Mouse (Mus musculus): ENCODE results near the gene Draxin. TPM values are rescaled to one million over a fixed set of nuclear protein-coding genes. Genes with fewer than 3 reads are reported as not detected.

The Draxin gene
- polyA plus RNA-seq, 1 experiment from 2014 or later, result not detected

DNA sequence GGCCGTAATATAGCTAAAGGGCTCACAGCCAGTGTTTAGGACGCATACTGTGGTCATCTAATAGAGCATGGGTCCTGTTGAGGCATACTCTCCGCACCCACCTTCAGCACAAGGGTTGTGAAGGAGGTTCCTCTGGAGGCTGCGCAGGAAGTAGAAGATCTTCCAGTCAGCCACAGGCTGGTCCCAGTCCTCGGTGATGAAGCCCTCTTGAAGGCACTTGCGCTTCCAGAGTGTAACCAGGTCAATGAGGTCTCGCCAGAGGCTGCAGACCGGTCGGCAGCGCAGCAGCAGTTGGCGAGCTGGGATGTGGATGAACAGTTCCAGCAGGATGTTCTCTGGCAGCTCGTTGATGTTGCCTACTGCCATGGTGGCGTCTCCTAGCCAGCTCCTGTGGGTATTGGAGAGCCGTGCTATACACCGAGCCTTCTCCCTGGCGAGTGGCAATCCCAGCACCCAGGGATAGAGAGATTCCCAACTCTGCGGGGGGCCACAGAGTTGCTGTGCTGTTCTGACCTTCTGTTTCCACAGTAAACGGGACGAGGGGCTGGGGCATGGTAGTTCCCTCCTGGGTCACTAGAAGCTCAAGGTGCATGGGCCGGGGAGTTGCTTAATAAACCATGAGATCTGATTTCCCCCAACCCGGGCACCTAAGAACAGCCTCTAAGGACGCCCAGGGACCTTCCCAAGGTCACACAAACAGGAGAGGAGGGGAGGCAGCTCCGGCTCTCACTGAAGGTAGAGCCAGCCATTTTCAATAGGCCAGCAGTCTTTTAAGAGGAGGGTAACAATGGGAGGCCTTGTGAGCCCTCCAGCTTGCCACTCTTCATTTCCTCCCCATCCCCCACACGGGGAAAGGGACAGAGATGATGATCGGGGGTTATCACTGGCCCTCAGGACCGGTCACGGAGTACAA, 28.2 kb upstream of the Draxin start:
- Histone ChIP-seq H3K9me3 (replicated peaks; ENCODE audit: control insufficient read depth, low read length) (no peaks in the 10 kb centered on the region), H3K4me3 (ENCODE audit: low read length) (peak overlapping the region; percentile 80), H3K4me2 (ENCODE audit: low read depth, low read length) (peak overlapping the region; percentile 89), H3K27me3 (ENCODE audit: control insufficient read depth, insufficient read depth, low read length) (peaks cover 30% of the 10 kb centered on the region), H3K27ac (ENCODE audit: low read length) (peak overlapping the region; percentile 70), H3K4me1 (ENCODE audit: control insufficient read depth, insufficient read depth, low read length) (peaks cover 12% of the 10 kb centered on the region; the same call in 1 of the 2 replicates), H3K36me3 (ENCODE audit: control insufficient read depth, insufficient read depth) (peaks cover 13% of the 10 kb centered on the region; the same call in 1 of the 2 replicates), H3K9ac (ENCODE audit: low read length) (peak overlapping the region; percentile 80)
- ATAC-seq (replicated peaks; ENCODE audit: extremely low read depth, insufficient read depth, low FRiP score), result no peak
- 29% methylated on average over 27 of the region's 27 CpGs for WGBS

DNA sequence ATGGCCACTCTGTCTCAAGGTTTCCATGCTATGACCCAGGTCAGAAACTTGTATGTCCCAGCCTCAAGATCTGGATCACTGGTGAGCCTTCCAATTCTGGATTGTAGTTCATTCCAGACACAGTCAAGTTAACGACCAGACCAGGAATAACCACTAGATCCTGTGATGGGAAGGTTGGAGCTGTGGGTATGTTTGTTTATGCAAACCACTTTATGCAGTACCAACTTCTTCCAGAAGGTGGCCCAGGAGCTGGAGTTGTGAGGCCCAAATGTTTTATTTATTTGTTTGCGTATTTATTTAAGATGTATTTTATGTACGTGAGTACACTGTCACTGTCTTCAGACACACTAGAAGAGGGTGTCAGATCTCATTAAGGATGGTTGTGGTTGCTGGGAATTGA, 24.5 kb upstream of the Draxin start:
- H3K4me3 ChIP-seq (ENCODE audit: low read length), result no peak overlapping the region
- H3K27ac ChIP-seq (ENCODE audit: low read length), result no peak overlapping the region
- no peaks in the 10 kb centered on the region for H3K27me3 ChIP-seq (ENCODE audit: control insufficient read depth, insufficient read depth, low read length)
- ATAC-seq (replicated peaks; ENCODE audit: extremely low read depth, insufficient read depth, low FRiP score), result no peak
- WGBS, result 58% methylated on average over 3 of the region's 3 CpGs
- no peak overlapping the region for H3K9ac ChIP-seq (ENCODE audit: low read length)
- peaks cover 13% of the 10 kb centered on the region; the same call in 1 of the 2 replicates for H3K36me3 ChIP-seq (ENCODE audit: control insufficient read depth, insufficient read depth)
- H3K4me2 ChIP-seq (ENCODE audit: low read depth, low read length), result no peak overlapping the region
- no peaks in the 10 kb centered on the region for H3K9me3 ChIP-seq (replicated peaks; ENCODE audit: control insufficient read depth, low read length)
- H3K4me1 ChIP-seq (ENCODE audit: control insufficient read depth, insufficient read depth, low read length), result peaks cover 14% of the 10 kb centered on the region; the same call in 1 of the 2 replicates

DNA sequence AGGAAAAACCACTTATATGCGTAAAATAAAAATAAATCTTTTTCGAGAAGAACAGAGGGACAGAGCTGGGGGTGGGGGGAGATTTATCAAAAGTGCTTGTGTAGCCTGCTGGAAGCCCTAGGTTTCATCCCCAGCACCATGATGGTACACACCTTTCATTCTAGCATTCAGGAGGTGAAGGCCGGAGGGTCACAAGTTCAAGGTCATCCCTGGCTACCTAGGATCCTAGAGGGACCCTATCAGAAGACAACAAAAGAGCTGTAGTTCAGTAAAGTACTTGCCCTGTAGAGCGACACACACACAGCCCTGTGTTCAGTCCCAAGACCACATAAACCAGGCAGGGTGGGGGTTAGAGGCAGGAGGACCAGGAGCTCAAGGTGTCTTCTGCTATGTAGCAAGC, 23.5 kb upstream of the Draxin start:
- peaks cover 13% of the 10 kb centered on the region; the same call in 1 of the 2 replicates for H3K36me3 ChIP-seq (ENCODE audit: control insufficient read depth, insufficient read depth)
- H3K9me3 ChIP-seq (replicated peaks; ENCODE audit: control insufficient read depth, low read length), result no peaks in the 10 kb centered on the region
- H3K4me3 ChIP-seq (ENCODE audit: low read length), result no peak overlapping the region
- H3K4me1 ChIP-seq (ENCODE audit: control insufficient read depth, insufficient read depth, low read length), result peaks cover 12% of the 10 kb centered on the region; the same call in 1 of the 2 replicates
- no peak overlapping the region for H3K27ac ChIP-seq (ENCODE audit: low read length)
- 86% methylated on average over 4 of the region's 4 CpGs for WGBS
- no peak overlapping the region for H3K4me2 ChIP-seq (ENCODE audit: low read depth, low read length)
- H3K9ac ChIP-seq (ENCODE audit: low read length), result no peak overlapping the region
- no peak for ATAC-seq (replicated peaks; ENCODE audit: extremely low read depth, insufficient read depth, low FRiP score)
- no peaks in the 10 kb centered on the region for H3K27me3 ChIP-seq (ENCODE audit: control insufficient read depth, insufficient read depth, low read length)

DNA sequence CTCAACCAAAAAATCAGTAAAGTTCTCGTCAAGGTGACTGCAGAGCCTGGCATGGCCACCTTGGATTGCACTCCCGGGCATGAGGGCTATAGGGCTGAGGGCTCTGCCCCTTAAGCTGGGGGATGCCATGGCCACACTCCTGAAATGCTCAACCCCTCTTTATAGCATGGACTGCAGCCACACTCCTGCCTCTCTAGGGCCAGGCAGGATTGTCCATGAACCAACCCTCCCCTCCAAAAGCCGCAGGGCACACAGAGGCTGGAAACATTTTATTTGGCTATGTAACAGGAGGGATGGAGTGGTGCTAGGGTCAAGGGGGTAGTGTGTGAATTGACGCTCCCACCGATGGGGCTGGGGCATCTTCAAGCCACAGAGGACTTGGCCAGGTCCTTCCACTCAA, 22.0 kb upstream of the Draxin start:
- no peak overlapping the region for H3K27ac ChIP-seq (ENCODE audit: low read length)
- H3K36me3 ChIP-seq (ENCODE audit: control insufficient read depth, insufficient read depth), result peaks cover 13% of the 10 kb centered on the region; the same call in 1 of the 2 replicates
- no peak overlapping the region for H3K4me3 ChIP-seq (ENCODE audit: low read length)
- H3K4me2 ChIP-seq (ENCODE audit: low read depth, low read length), result no peak overlapping the region
- no peaks in the 10 kb centered on the region for H3K27me3 ChIP-seq (ENCODE audit: control insufficient read depth, insufficient read depth, low read length)
- H3K9ac ChIP-seq (ENCODE audit: low read length), result no peak overlapping the region
- WGBS, result 84% methylated on average over 5 of the region's 5 CpGs
- 0 out of 2 replicates have a peak, but pooled peaks cover 2% of the 10 kb centered on the region for H3K4me1 ChIP-seq (ENCODE audit: control insufficient read depth, insufficient read depth, low read length)
- no peak for ATAC-seq (replicated peaks; ENCODE audit: extremely low read depth, insufficient read depth, low FRiP score)
- H3K9me3 ChIP-seq (replicated peaks; ENCODE audit: control insufficient read depth, low read length), result no peaks in the 10 kb centered on the region

DNA sequence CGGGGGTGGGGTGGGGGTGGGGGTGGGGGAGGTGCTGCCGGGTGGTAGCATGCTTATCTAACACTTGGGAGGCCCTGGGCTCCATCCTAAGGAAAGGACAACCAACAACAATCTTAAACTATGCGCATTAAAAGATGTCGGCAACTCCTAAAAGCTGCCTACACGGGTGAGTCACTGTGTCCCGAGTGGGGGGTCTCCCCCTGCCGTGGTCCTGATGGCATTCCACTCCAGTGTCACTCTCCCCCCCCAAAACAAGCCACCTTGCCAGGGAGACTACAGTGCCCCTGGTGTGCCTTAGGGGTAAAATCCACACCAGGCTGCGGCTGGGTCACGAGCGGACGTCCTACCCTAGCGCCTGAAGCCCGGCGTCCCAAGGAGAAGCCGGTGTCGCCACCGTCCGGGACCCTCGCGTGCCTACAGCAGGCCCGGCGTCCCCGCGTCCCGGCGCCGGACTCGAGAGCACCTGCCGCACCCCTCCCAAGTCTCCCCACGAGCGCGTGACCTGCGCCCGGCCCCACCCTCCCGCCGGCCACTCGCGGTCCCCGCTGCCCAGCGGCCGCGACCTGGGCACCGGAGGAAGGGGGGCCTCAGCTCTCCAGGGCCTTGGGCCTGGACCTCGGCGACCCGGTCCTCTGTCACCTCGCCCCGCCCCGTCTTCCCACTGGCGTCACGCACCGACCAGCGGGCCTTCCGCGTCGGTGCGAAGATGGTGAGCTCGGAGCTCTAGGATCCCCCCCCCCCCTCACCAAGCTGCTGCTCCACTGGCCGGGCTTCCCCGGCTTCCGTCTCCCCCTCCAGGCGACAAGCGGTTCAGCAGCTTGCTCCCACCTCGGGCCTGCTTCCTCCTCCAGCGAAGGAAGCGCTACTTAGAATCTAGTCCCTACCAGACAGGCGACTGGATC, 21.0 kb upstream of the Draxin start, which contains the start of gene Fbxo6:
Fbxo6 (minus strand) TSS at position 874 of the 902 bp plus-strand sequence.
- peaks cover 11% of the 10 kb centered on the region; the same call in 1 of the 2 replicates for H3K36me3 ChIP-seq (ENCODE audit: control insufficient read depth, insufficient read depth)
- WGBS, result 1% methylated on average over 65 of the region's 67 CpGs
- H3K4me2 ChIP-seq (ENCODE audit: low read depth, low read length), result peak within 1 kb of the TSS; percentile 82

DNA sequence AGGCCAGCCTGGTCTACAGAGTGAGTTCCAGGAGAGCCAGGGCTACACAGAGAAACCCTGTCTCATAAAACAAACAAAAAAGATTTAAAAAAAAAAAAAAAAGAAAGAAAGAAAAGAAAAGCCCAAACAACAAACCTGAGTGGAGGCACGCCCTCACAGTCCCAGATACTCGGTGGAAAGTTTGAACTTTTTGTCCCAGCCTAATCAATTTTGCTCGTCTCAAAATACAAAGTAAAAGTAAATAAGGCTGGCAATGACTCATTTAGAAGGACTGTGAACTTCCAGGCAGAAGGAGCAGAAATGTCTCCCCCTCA, 20.4 kb upstream of the Draxin start:
- ATAC-seq (replicated peaks; ENCODE audit: extremely low read depth, insufficient read depth, low FRiP score), result no peak
- Histone ChIP-seq H3K27me3 (ENCODE audit: control insufficient read depth, insufficient read depth, low read length) (no peaks in the 10 kb centered on the region), H3K9me3 (replicated peaks; ENCODE audit: control insufficient read depth, low read length) (no peaks in the 10 kb centered on the region), H3K4me2 (ENCODE audit: low read depth, low read length) (peak overlapping the region; percentile 82), H3K36me3 (ENCODE audit: control insufficient read depth, insufficient read depth) (peaks cover 13% of the 10 kb centered on the region), H3K9ac (ENCODE audit: low read length) (peak overlapping the region; percentile 90), H3K4me3 (ENCODE audit: low read length) (peak overlapping the region; percentile 79), H3K4me1 (ENCODE audit: control insufficient read depth, insufficient read depth, low read length) (0 out of 2 replicates have a peak, but pooled peaks cover 2% of the 10 kb centered on the region), H3K27ac (ENCODE audit: low read length) (peak overlapping the region; percentile 94)
- 33% methylated on average over 3 of the region's 3 CpGs for WGBS

More for the DNA sequence above, 21.0 kb upstream of the Draxin start, which contains the start of gene Fbxo6:
- Histone ChIP-seq H3K9ac (ENCODE audit: low read length) (peak within 1 kb of the TSS; percentile 90), H3K9me3 (replicated peaks; ENCODE audit: control insufficient read depth, low read length) (no peaks in the 10 kb centered on the region), H3K4me1 (ENCODE audit: control insufficient read depth, insufficient read depth, low read length) (0 out of 2 replicates have a peak, but pooled peaks cover 2% of the 10 kb centered on the region), H3K27me3 (ENCODE audit: control insufficient read depth, insufficient read depth, low read length) (no peaks in the 10 kb centered on the region), H3K4me3 (ENCODE audit: low read length) (peak within 1 kb of the TSS; percentile 79), H3K27ac (ENCODE audit: low read length) (peak within 1 kb of the TSS; percentile 94)
- ATAC-seq (replicated peaks; ENCODE audit: extremely low read depth, insufficient read depth, low FRiP score), result peak; percentile 89

DNA sequence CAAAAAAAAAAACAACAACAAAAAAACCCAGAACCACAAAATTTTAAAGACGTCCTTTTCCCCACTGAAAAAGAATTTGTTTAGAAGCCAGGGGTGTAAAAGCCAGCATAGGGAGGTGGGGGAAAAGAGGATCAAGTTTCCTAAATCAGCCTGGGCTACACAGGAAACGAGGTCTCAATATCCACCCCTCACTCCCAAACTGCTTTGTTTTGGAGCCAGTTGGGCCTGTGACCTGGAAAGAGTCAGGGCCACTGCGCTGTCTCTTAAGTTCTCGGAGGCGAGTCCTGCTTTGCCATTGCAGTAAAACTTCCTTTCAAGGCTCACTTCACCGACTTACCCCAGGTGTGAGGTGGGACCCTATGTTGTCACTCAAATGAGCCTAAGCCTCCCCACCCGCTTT, 19.7 kb upstream of the Draxin start:
- ATAC-seq (replicated peaks; ENCODE audit: extremely low read depth, insufficient read depth, low FRiP score), result no peak
- H3K9me3 ChIP-seq (replicated peaks; ENCODE audit: control insufficient read depth, low read length), result no peaks in the 10 kb centered on the region
- H3K9ac ChIP-seq (ENCODE audit: low read length), result no peak overlapping the region
- H3K27ac ChIP-seq (ENCODE audit: low read length), result no peak overlapping the region
- H3K27me3 ChIP-seq (ENCODE audit: control insufficient read depth, insufficient read depth, low read length), result no peaks in the 10 kb centered on the region
- 0 out of 2 replicates have a peak, but pooled peaks cover 2% of the 10 kb centered on the region for H3K4me1 ChIP-seq (ENCODE audit: control insufficient read depth, insufficient read depth, low read length)
- H3K36me3 ChIP-seq (ENCODE audit: control insufficient read depth, insufficient read depth), result peaks cover 13% of the 10 kb centered on the region
- H3K4me2 ChIP-seq (ENCODE audit: low read depth, low read length), result no peak overlapping the region
- 67% methylated on average over 7 of the region's 7 CpGs for WGBS
- H3K4me3 ChIP-seq (ENCODE audit: low read length), result no peak overlapping the region

DNA sequence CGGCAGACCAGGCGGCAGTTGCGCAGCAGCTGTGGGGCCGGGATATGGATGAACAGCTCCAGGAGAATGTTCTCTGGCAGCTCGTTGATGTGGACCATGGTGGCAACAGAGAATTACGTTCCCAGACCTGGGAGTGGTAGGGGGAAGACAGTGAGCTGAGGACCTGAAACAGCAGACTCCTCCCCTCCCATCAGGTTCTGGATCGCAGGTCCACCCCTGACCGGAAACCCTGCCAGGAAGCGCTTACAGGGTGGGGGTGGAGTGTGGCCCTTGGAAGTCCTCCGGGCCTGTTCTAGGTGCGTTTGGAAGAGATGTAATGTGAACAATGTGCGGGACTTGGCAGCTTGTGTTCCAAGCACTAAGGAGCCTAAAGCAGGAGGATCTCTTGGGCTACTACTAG, 19.0 kb upstream of the Draxin start:
- H3K4me2 ChIP-seq (ENCODE audit: low read depth, low read length), result no peak overlapping the region
- no peaks in the 10 kb centered on the region for H3K27me3 ChIP-seq (ENCODE audit: control insufficient read depth, insufficient read depth, low read length)
- H3K36me3 ChIP-seq (ENCODE audit: control insufficient read depth, insufficient read depth), result peaks cover 14% of the 10 kb centered on the region
- ATAC-seq (replicated peaks; ENCODE audit: extremely low read depth, insufficient read depth, low FRiP score), result no peak
- no peak overlapping the region for H3K4me3 ChIP-seq (ENCODE audit: low read length)
- 0 out of 2 replicates have a peak, but pooled peaks cover 2% of the 10 kb centered on the region for H3K4me1 ChIP-seq (ENCODE audit: control insufficient read depth, insufficient read depth, low read length)
- no peak overlapping the region for H3K27ac ChIP-seq (ENCODE audit: low read length)
- H3K9me3 ChIP-seq (replicated peaks; ENCODE audit: control insufficient read depth, low read length), result no peaks in the 10 kb centered on the region
- H3K9ac ChIP-seq (ENCODE audit: low read length), result no peak overlapping the region
- 47% methylated on average over 12 of the region's 12 CpGs for whole genome bisulfite sequencing
